Comparison of ENCODE assay signal across 17 mouse cellular contexts in the genomic region with DNA sequence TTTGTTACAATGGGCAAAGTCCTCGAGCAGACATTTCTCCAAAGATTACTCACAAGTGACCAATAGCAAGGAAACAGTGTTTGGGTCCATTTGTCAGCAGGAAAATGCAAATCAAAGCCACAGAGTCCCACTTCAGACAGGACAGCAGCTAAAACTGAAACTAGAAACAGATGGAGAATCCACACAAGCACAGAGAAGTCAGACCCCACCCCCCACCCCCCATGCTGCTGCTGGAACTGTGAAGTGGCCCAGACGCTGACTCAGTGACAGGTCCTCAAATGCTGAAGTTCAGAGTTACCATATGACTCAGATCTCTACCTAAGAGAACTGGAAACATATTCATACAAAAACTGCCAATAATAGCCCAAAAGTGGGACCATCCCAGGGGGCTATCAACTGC. TPM values are rescaled to one million over a fixed set of nuclear protein-coding genes. Genes with fewer than 3 reads are reported as not detected.
DNase-seq lines count a peak whose midpoint lies in the region; ATAC-seq and TF ChIP-seq lines count a peak whose summit lies in the region.
"Had no signal": no experiment of that assay in that cellular context is flagged by ENCODE, and none has a peak within 500 bp of the region (broad histone marks: within the 10 kb centered on the region; RNA-seq: fewer than 3 reads in every experiment).

No protein-coding gene starts in this region.

- no peak overlapping the region for H3K4me3 ChIP-seq in liver, postnatal 0 days (ENCODE audit: low read depth, low read length)
- H3K4me3 ChIP-seq in liver, embryonic 12.5 days = no peak overlapping the region
- H3K4me3 ChIP-seq in CH12.LX (replicated peaks in 1 of 3; ENCODE audit: low read depth in 2 of 3, low read length in 2 of 3, poor library complexity in 1 of 3) = no peak overlapping the region
- H3K4me3 ChIP-seq in embryonic fibroblast, embryonic 13.5 days (ENCODE audit: insufficient read depth, low read length) = no peak overlapping the region
- H3K4me3 ChIP-seq in stomach, embryonic 15.5 days (replicated peaks) = no peak overlapping the region
- no peak overlapping the region for H3K4me3 ChIP-seq in forebrain, embryonic 15.5 days
- H3K4me3 ChIP-seq: forebrain, embryonic 12.5 days; limb, embryonic 13.5 days had no signal

- no peak overlapping the region for H3K9ac ChIP-seq in liver, postnatal 0 days (replicated peaks)
- H3K9ac ChIP-seq in liver, embryonic 12.5 days = no peak overlapping the region
- no peak overlapping the region for H3K9ac ChIP-seq in CH12.LX (ENCODE audit: insufficient read depth, low read depth)
- H3K9ac ChIP-seq in stomach, embryonic 15.5 days = no peak overlapping the region
- no peak overlapping the region for H3K9ac ChIP-seq in forebrain, embryonic 15.5 days (replicated peaks)
- H3K9ac ChIP-seq: forebrain, embryonic 12.5 days; limb, embryonic 13.5 days had no signal

- TF ChIP-seq CTCF in liver, postnatal 0 days (IDR thresholded peaks at IDR 0.05; ENCODE audit: low read depth) = no peak
- TF ChIP-seq CTCF in CH12.LX (conservative IDR thresholded peaks at IDR 0.05 in 1 of 2, IDR thresholded peaks at IDR 0.05 in 1 of 2; ENCODE audit: low read depth in 2 of 2, low read length in 2 of 2) = no peak
- no peak for TF ChIP-seq CTCF in embryonic fibroblast, embryonic 13.5 days (IDR thresholded peaks at IDR 0.05; ENCODE audit: borderline replicate concordance, insufficient read depth, low read length)

- no peaks in the 10 kb centered on the region for H3K27me3 ChIP-seq in liver, postnatal 0 days (ENCODE audit: insufficient read depth, low read length)
- H3K27me3 ChIP-seq in liver, embryonic 12.5 days (replicated peaks) = no peaks in the 10 kb centered on the region
- no peaks in the 10 kb centered on the region for H3K27me3 ChIP-seq in CH12.LX (replicated peaks)
- no peaks in the 10 kb centered on the region for H3K27me3 ChIP-seq in stomach, embryonic 15.5 days (replicated peaks)
- no peaks in the 10 kb centered on the region for H3K27me3 ChIP-seq in forebrain, embryonic 15.5 days
- H3K27me3 ChIP-seq: forebrain, embryonic 12.5 days; limb, embryonic 13.5 days; Patski had no signal

- whole genome bisulfite sequencing in liver, postnatal 0 days (ENCODE audit: insufficient replicate concordance) = 25% methylated on average over 2 of the region's 2 CpGs
- 32% methylated on average over 2 of the region's 2 CpGs for WGBS in liver, embryonic 12.5 days (ENCODE audit: insufficient replicate concordance)
- WGBS in stomach, embryonic 15.5 days = 34% methylated on average over 2 of the region's 2 CpGs
- 53% methylated on average over 2 of the region's 2 CpGs for WGBS in forebrain, embryonic 15.5 days

- no peaks in the 10 kb centered on the region for H3K9me3 ChIP-seq in liver, postnatal 0 days (ENCODE audit: low read length)
- H3K9me3 ChIP-seq in liver, embryonic 12.5 days (replicated peaks) = no peaks in the 10 kb centered on the region
- peaks cover 10% of the 10 kb centered on the region for H3K9me3 ChIP-seq in CH12.LX (replicated peaks; ENCODE audit: low read length)
- H3K9me3 ChIP-seq in stomach, embryonic 15.5 days = no peaks in the 10 kb centered on the region
- no peaks in the 10 kb centered on the region for H3K9me3 ChIP-seq in forebrain, embryonic 15.5 days

- no peak for TF ChIP-seq POLR2A in CH12.LX (IDR thresholded peaks at IDR 0.05; ENCODE audit: low read depth, low read length)
- TF ChIP-seq POLR2A in embryonic fibroblast, embryonic 13.5 days (IDR thresholded peaks at IDR 0.05; ENCODE audit: low read depth, low read length) = no peak

- H3K27ac ChIP-seq in liver, postnatal 0 days (ENCODE audit: low read depth) = 0 out of 2 replicates have a peak overlapping the region, but pooled peaks have one; percentile 7
- H3K27ac ChIP-seq in liver, embryonic 12.5 days = no peak overlapping the region
- 0 out of 2 replicates have a peak overlapping the region, but pooled peaks have one; percentile 7 for H3K27ac ChIP-seq in CH12.LX (ENCODE audit: insufficient read depth, low read depth)
- H3K27ac ChIP-seq in embryonic fibroblast, embryonic 13.5 days (ENCODE audit: insufficient read depth, low read length) = peak overlapping the region; percentile 93
- peak overlapping the region; percentile 55; the same call in 1 of the 2 replicates for H3K27ac ChIP-seq in stomach, embryonic 15.5 days
- no peak overlapping the region for H3K27ac ChIP-seq in forebrain, embryonic 15.5 days (replicated peaks)
- H3K27ac ChIP-seq: forebrain, embryonic 12.5 days; limb, embryonic 13.5 days had no signal

- in situ Hi-C loops in CH12.LX (cut with MboI; ENCODE audit: low pct_ligation_motif_present, low pct_unique_long_range_greater_than_20kb, low sequenced_read_pairs) = no loop called here

- dilution Hi-C loops in CH12.LX (cut with MboI; ENCODE audit: extremely low pct_ligation_motif_present, extremely low pct_unique_long_range_greater_than_20kb, low sequenced_read_pairs) = no loop called here

- peak; percentile 12; the same call in 1 of the 2 replicates for TF ChIP-seq RAD21 in CH12.LX (IDR thresholded peaks at IDR 0.05; ENCODE audit: low read depth, low read length)

- H3K4me2 ChIP-seq in liver, postnatal 0 days (ENCODE audit: low read depth, low read length) = no peak overlapping the region
- no peak overlapping the region for H3K4me2 ChIP-seq in liver, embryonic 12.5 days
- H3K4me2 ChIP-seq in CH12.LX (ENCODE audit: insufficient read depth, low read depth, poor library complexity, severe bottlenecking) = peak overlapping the region; percentile 62
- H3K4me2 ChIP-seq in stomach, embryonic 15.5 days = no peak overlapping the region
- no peak overlapping the region for H3K4me2 ChIP-seq in forebrain, embryonic 15.5 days (replicated peaks)
- H3K4me2 ChIP-seq: forebrain, embryonic 12.5 days; limb, embryonic 13.5 days had no signal

- TF ChIP-seq EP300 in liver, postnatal 0 days (IDR thresholded peaks at IDR 0.05; ENCODE audit: low read depth) = no peak
- peak; percentile 98 for TF ChIP-seq EP300 in CH12.LX (IDR thresholded peaks at IDR 0.05; ENCODE audit: low read length)

- H3K79me2 ChIP-seq in CH12.LX (replicated peaks; ENCODE audit: control insufficient read depth, extremely low read depth, insufficient read depth, poor library complexity, severe bottlenecking) = no peaks in the 10 kb centered on the region; the same call in none of the 2 replicates

- peaks cover 18% of the 10 kb centered on the region for H3K4me1 ChIP-seq in liver, postnatal 0 days (ENCODE audit: insufficient read depth)
- H3K4me1 ChIP-seq in liver, embryonic 12.5 days = peaks cover 18% of the 10 kb centered on the region; the same call in 1 of the 2 replicates
- peaks cover 31 to 58% of the 10 kb centered on the region in 2 experiments for H3K4me1 ChIP-seq in CH12.LX (ENCODE audit: control insufficient read depth in 1 of 2, insufficient read depth in 2 of 2)
- H3K4me1 ChIP-seq in embryonic fibroblast, embryonic 13.5 days (ENCODE audit: control insufficient read depth, insufficient read depth, low read length) = peaks cover 27% of the 10 kb centered on the region
- 0 out of 2 replicates have a peak, but pooled peaks cover 3% of the 10 kb centered on the region for H3K4me1 ChIP-seq in stomach, embryonic 15.5 days
- peaks cover 6% of the 10 kb centered on the region; the same call in 1 of the 2 replicates for H3K4me1 ChIP-seq in forebrain, embryonic 15.5 days

- no peaks in the 10 kb centered on the region for H3K36me3 ChIP-seq in liver, postnatal 0 days (replicated peaks; ENCODE audit: insufficient read depth, low read length)
- no peaks in the 10 kb centered on the region for H3K36me3 ChIP-seq in liver, embryonic 12.5 days
- peaks cover 0 to 31% of the 10 kb centered on the region in 2 experiments for H3K36me3 ChIP-seq in CH12.LX (replicated peaks in 1 of 2; ENCODE audit: control insufficient read depth in 1 of 2, insufficient read depth in 1 of 2, low read length in 1 of 2)
- H3K36me3 ChIP-seq in stomach, embryonic 15.5 days = no peaks in the 10 kb centered on the region
- H3K36me3 ChIP-seq in forebrain, embryonic 15.5 days = no peaks in the 10 kb centered on the region
- H3K36me3 ChIP-seq: forebrain, embryonic 12.5 days; limb, embryonic 13.5 days had no signal

- DNase-seq in liver, postnatal 0 days = no peak
- peak; percentile 97 for DNase-seq in CH12.LX (ENCODE audit: extremely low read depth)
- DNase-seq in cerebellum, postnatal 25 days = no peak
- DNase-seq: adrenal gland, adult 2 months; cerebellum, adult 11 months; embryo, embryonic 11 days; gastrocnemius, postnatal 14 days; kidney, adult 9 months; lung, postnatal 14 days; right cerebral cortex, postnatal 14 days had no signal

- ATAC-seq in liver, postnatal 0 days = peak; percentile 17; the same call in 1 of the 2 replicates
- ATAC-seq in liver, embryonic 12.5 days = no peak
- ATAC-seq in stomach, embryonic 15.5 days (ENCODE audit: insufficient read depth, low FRiP score, low read depth) = 0 out of 2 replicates have a peak, but pooled peaks have one; percentile 14
- ATAC-seq in forebrain, embryonic 15.5 days (replicated peaks) = no peak
- ATAC-seq: Patski had no signal

TF ChIP-seq in CH12.LX, 34 proteins besides CTCF, POLR2A, EP300 and RAD21 (continues in another document):
- TF ChIP-seq RCOR1 (conservative IDR thresholded peaks at IDR 0.05; ENCODE audit: low read depth, low read length) (peak; percentile 98), ZC3H11A (IDR thresholded peaks at IDR 0.05; ENCODE audit: low read depth, low read length) (no peak), UBTF (IDR thresholded peaks at IDR 0.05; ENCODE audit: low read depth, low read length) (no peak), MAZ (IDR thresholded peaks at IDR 0.05; ENCODE audit: low read depth, low read length) (peak; percentile 95), KAT2A (IDR thresholded peaks at IDR 0.05; ENCODE audit: insufficient replicate concordance, low read length) (0 out of 2 replicates have a peak, but pooled peaks have one; percentile 47), NELFE (IDR thresholded peaks at IDR 0.05; ENCODE audit: low read depth, low read length) (no peak), ZMIZ1 (IDR thresholded peaks at IDR 0.05; ENCODE audit: low read depth, low read length) (no peak), MEF2A (IDR thresholded peaks at IDR 0.05; ENCODE audit: borderline replicate concordance, low read depth, low read length) (peak; percentile 99), TBP (conservative IDR thresholded peaks at IDR 0.05; ENCODE audit: low read depth, low read length) (no peak), MXI1 (IDR thresholded peaks at IDR 0.05; ENCODE audit: low read depth, low read length) (peak; percentile 74; the same call in 1 of the 2 replicates)

RNA-seq across cellular contexts. Expression of gene Tec, which starts 24.0 kb away (rescaled TPM):
- 7.5 and 9.2 TPM in 2 replicates for polyA plus RNA-seq in liver, postnatal 0 days (2015; fragmentation: Nextera tagmentation; extraction: Ambion mirVana)
- 5.3 and 7.3 TPM in 2 replicates for polyA plus RNA-seq in liver, embryonic 12.5 days (2016; fragmentation: Nextera tagmentation; extraction: Ambion mirVana)
- total RNA-seq in CH12.LX (2012; rRNA removed) (7.9 and 11.4 TPM in 2 replicates), CH12.LX (2014; rRNA removed) (20.1 and 21.5 TPM in 2 replicates)
- polyA plus RNA-seq in CH12.LX (2012; ENCODE audit: insufficient read length, low read depth) = 25.6 and 25.9 TPM in 2 replicates
- 9.4 and 17.0 TPM in 2 replicates for polyA plus RNA-seq in embryonic fibroblast, embryonic 13.5 days (2011; ENCODE audit: insufficient read length, low read depth, missing spikeins)
- polyA plus RNA-seq in stomach, embryonic 15.5 days (2015; fragmentation: Nextera tagmentation; extraction: Ambion mirVana) = 9.9 and 10.8 TPM in 2 replicates
- 3.5 and 3.7 TPM in 2 replicates for polyA plus RNA-seq in forebrain, embryonic 15.5 days (2015; fragmentation: Nextera tagmentation; extraction: Ambion mirVana)

Comparison
In these comparisons a context has a peak if more than half of its experiments do, and no peak if none do; other contexts are left out.
1. ATAC-seq: peak in liver, postnatal 0 days (single experiment) and stomach, embryonic 15.5 days (single experiment); none in liver, embryonic 12.5 days (single experiment) and forebrain, embryonic 15.5 days (single experiment).
2. H3K27ac ChIP-seq: peak in liver, postnatal 0 days (single experiment), CH12.LX (single experiment), embryonic fibroblast, embryonic 13.5 days (single experiment) and stomach, embryonic 15.5 days (single experiment); none in liver, embryonic 12.5 days (single experiment) and forebrain, embryonic 15.5 days (single experiment).